Mouse (Mus musculus) CD4-positive helper T cell, adult 2 months (primary cell): Measurements from ENCODE around the gene Gm8271.
"Not testable (repeated sequence)": the region's sequence is repeated elsewhere in the genome, so short reads cannot be mapped to it uniquely, and the experiment has no call there.

Source experiments
- DNase-seq: peaks from one replicate; pipeline ENCODE4 v3.0.0-alpha.2; 2012; ENCODE audit warnings: low read depth, missing footprints, low spot score

Gene Gm8271

DNA sequence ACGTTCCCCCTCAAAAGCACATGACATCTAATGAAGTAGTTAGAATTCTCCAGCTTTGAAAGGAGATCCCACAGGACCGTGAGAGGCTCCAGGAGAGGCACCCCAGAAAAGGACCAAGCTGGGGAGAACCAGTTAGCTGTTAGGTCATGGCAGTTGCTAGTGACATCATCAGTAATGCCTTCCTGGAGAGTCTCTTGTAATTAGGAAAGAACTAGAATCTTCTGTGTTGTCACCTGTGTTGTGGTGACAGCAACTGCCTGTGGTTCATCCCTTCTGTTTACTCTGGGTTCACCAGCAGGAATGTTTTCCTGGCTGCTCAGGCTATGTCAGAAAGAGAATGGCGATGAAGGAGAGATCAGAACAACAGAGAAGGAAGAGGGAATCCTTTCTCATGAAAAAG is at the start of gene Gm8271:
Gene Gm8271, plus strand, starts transcription at position 301 of the 400 bp plus-strand sequence.
- not testable (repeated sequence) for DNase-seq

- not testable (repeated sequence) for DNase-seq
Observed at GRCm38 (mm10) chr14:5164235-5164634, 21.4 kb upstream of the Gm8271 start, which contains the start of gene Gm3317. Gm3317 (plus strand) TSS chr14:5164535.
